Mouse (Mus musculus) small intestine, adult 2 months (tissue): ENCODE data around the gene Il21.

Experiments
- CTCF ChIP-seq: fragments of 200-500 bp; IDR thresholded peaks from 2 replicates; pipeline ENCODE4 v1.5.1; 2012; ENCODE audit warnings: low read depth, mild to moderate bottlenecking, control low read depth, inconsistent platforms, low read length, moderate library complexity, mixed read lengths; ENCODE audit not compliant: insufficient replicate concordance, insufficient read length; ENCODE audit errors: extremely low read depth
- POLR2A ChIP-seq: fragments of 200-500 bp; IDR thresholded peaks from 2 replicates; pipeline ENCODE4 v1.6.1; 2012; ENCODE audit warnings: low read depth, mild to moderate bottlenecking, control low read depth, inconsistent platforms, low read length, moderate library complexity

- TF ChIP-seq CTCF (no peak), POLR2A (no peak)
Measured at GRCm38 (mm10) chr3:37191953-37192352, 40.5 kb downstream of the Il21 start.
